Mouse (Mus musculus) v-Abl transformed pro-B cells (cell line): ENCODE results near the gene Ntm.

ENCODE experiments used
- in situ Hi-C, 2 experiments: fragments of 400-800 bp; cut with MboI; formaldehyde crosslinking; loops; one replicate each; pipeline ENCODE4 v1.15.1; 2025; ENCODE audit not compliant: unreplicated experiment in 2 of 2

Gene Ntm

DNA sequence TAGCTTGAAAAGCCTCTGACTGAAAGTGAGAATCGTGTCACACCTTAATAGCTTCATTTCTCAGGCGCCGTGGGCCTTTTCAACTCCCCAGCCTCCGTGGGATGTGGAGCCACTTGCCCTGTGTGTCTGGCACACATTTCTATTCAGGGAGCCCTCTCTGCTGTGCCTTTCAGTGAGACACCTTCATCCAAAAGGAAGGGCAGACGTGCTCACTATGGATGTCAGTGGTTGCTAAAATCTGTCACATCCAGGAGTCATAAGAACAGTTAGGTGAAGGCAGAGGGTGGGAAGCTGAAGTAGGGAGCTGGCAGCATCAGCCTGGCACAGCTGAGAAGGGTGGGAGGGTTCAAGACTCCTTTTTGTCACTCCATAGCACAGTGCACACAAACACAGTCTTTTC, 201.4 kb downstream of the Ntm start:
- in situ Hi-C loops: no loop called here

DNA sequence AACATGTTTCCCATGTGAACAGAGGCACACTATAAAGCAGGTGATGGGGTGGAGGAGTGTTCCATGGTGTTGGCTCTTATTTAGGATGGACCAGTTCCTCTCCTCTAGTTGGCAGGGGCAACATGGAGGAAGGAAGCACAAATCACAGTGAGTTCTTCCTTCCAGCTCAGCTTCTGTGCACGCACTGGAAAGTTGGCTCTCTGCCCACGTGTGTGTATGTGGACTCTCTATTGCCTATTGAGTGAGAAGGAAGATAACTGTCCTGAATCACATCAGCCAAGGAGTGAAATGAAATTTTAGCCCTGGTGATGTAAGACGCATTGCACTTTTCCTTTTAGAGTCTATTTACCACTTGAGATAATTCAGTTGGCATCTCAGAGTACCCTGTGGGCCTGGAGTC, 203.0 kb downstream of the Ntm start:
- in situ Hi-C loops: no loop called here

DNA sequence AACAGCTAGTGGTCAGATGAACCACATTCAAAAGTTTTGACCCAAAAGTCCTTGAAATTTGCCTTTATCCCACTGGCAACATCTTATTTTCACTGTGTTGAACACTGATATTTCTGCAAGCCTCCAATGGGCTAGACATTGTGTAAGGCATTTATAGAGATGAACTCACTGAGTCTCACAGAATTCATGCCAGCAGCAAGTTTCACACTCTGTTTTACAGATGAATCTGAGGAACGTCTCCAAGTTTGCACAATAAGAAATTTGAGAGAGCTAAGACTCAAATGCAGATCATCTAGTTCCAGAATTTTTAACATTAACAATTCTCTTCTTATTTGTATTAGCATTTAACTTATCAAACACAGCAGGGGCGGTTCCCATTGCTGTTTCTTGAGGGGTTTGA, 203.9 kb downstream of the Ntm start:
- in situ Hi-C loops: no loop called here

DNA sequence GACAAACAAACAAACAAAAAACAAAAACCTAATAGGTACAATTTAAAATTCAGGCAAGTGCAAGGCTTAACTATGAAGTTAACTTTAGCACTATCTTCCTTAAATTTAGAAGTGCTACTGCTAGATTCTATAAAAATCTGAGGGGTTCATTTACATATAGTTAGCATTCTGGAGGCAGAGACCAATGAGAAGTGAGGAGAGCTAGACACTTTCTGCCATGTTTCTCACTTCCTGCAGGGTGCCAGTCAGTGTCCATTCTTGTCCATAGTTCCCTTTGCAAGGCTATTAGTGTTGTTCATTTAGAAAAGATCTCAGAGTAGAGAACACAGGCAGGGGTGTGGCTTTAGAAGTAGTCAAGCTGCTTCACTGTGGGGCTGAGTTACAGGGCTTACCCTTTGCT, 208.6 kb downstream of the Ntm start:
- in situ Hi-C loops: no loop called here

DNA sequence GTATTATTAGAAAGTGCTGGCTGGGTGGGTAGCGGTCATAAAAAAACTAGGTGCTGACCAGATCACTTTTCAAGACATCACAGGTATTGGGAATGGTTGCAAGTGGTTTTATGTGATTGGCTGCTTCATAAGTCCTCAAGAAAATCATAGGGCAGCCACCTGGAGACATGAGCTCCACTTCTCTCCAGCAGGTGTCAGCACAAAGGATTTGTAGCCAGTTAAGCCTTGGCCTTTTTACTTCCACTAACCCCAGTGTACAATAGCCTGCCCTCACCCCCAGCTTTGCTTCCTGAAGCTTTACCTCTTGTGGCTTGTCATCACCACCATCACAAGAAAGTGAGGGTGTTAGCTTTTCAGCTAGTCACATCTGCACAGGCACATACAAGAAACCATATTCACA, 211.5 kb downstream of the Ntm start:
- in situ Hi-C loops: no loop called here

DNA sequence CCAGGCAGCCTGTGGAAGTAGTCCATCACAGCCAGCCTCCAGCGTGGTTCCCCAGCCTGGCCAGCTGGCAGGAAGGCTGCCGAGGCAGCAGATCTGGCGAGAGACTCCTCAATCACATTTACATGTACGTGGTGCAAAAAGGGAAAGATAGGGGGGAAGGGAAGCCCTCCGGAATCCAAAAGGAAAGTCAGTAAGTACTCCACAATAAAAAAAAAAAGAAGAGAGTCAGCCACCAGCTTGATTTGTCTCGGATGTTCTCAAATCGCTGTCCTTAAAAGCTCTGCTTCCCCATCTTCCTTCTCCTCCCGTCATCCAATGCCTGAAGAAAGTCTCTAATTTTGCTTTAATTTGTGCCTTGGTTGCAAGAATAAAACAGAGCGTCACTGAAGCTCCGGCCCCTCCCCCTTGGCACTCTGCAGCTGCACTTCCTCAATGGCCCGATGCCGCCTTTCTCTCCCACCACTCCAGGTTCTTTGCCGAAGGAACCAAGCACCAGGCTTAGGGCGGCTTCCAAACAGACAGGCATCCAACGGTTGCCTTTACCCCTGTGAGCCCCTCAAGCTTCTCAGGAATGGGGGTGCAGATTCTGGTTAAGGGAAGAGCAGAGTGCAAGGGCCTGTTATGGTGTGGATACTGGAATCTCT, 212.4 kb downstream of the Ntm start:
- in situ Hi-C loops: no loop called here

DNA sequence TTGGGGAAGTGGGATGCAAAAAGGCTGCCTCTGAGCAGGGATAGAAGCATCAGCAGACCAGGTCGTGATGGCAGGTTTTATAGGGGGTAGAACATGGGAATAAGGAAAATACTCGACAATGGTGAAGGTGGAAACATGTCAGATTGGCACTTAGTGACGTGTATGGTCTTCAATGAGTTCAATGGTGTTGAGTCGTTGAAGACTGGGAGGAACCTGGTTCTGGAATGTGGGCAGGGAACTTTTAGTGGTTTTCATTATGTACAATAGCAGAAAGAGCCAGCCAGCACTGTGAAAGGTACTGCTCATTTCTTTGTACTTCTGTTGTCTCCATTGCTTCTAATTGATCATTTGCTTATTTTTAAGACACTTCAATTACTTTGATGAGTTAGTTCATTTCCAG, 214.9 kb downstream of the Ntm start:
- in situ Hi-C loops: no loop called here

DNA sequence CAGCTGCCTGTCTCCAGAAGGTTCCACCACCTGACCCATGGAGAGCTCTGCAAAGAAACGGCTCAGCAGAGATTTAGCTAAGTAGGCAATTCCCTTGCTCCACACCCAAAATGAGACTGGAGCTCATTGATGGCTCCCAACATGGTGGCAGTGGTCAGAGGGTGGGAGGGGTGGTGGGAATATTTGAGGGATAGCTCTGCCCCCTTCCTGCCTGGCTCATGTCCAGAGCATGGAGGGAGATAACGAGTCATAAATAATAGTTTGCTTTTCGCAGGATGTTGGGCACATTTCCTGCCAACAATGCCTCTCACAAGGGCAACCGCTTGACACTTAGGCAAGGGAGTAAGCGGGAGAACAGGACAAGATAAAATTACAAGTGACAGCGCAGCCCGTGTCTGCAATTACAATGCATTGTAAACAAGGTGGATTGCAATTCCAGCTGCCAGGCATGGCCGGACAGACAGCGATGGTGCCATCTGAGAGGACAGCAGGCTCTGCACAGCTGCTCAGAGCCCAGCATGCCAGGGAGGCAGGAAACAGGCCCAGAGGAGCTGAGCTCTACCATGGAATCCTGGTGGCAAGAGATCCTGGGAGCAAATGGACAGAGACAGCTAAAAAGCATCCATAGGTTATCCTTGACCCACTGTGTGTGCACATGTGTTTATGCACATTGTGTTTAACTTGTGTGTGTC, 224.0 kb downstream of the Ntm start:
- in situ Hi-C loops: no loop called here

DNA sequence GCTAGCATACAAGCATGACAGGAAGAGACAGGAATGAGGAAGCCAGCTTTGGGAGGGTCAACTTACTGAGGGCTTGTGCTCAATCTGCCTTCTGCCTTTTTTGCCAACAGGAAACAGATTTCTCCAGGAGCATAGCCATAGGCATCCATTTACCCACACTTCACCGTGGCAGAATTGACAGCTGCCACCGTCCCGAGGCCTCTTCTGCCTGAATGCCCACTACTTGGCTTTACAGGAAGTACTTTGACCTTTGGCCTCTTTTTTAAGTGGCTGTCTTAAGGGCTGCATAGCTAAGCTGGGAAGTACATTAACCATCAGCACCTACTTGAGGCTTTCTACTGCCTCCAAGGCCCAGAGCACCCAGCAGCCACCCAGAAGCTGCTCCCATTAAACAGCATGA, 226.9 kb downstream of the Ntm start:
- in situ Hi-C loops: no loop called here

DNA sequence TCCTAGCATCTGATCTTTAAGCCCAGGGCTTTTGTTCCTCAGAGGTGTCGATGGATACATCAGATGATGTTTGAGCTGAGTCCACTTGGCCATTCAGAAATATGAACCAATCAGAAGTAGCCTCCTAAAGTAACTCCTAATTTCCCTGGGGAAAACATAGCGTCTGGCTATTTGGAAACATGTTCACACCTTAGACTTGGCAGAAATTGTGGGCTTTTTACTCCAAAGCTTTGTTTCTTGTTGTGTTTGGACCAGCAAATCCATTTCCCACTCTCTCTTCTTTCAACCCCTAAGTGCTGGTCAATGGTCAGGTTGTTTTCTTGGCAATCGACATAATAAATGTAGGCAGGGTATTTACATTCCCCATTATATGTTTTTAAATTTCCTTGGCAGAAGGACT, 230.0 kb downstream of the Ntm start:
- in situ Hi-C loops: no loop called here

DNA sequence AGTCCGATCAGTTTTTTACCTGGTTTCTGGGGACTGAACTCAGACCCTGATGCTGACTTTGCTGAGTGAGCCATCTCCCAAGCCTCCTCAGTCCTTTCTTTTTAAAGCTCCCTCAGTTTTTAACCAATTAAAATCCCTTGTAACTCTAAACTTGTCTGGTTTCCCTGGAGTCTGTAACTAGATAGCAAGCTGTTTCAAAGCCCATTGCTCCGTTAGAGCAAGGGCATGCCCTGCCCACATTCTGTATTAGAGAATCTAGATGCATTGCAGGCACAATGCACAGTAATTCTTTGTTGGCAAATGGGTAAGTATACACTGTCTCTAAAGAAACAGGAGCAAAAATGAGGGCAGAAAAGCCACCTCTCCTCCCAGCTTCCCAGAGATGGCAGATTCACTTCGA, 231.3 kb downstream of the Ntm start:
- in situ Hi-C loops: no loop called here

DNA sequence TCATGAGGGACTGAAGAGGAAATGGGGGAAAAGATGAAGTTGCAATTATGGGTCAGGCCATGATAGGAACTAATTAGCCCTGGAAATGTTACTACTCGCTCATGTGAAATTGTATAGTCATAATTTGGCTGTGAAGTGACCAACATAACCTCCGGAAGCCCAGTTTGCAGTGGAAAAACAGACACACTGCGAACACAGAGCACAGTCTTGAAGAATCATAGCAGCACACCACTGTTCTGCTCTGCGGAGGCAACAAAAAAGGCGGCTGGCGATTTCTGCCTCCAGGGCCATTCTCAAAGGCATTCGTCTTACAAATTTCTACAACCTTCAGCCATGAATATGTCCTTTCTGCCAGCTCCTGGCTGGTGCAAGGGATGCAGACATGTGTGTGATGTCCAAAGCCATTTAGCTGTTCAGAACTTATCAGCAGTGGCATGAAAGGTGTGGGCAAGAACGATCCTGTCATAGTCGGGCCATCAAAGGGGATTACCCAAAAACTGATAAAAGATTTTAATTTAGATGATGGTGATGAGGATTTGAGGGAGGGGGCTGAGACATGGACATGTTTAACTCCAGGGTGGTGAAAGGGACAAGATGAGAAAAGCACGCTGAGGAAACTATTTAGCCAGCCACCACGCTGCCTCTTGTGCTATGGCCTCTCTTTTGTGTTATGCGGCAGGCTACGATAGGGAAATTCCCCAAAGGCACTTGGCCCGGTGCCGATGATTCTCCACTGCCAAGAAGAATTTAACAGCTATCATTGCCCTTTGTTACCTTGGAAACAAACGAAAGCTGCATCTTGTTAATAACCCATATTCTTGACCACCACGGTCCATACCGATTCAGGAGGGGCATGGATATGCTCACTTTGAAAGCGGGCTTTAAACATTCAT, 235.2 kb downstream of the Ntm start:
- in situ Hi-C loops: no loop called here

DNA sequence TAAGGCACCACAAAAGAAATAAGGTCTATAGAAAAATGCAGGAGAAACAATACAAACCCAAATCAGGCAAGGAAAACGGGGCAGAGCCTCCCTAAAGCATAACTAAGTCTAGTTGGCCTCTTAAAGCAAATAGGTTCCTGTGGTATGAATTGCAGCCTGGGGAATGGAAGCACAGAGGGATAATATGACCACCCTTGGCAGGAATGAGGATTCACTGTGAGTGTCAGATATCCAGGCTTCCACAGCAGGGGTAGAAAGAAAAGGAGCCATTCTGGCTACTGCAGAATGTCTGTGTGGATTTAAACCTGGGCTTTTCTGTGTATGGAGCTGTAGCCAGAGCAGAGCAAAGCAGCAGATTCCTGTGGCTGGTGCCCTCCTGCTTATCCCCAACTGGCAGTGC, 241.5 kb downstream of the Ntm start:
- in situ Hi-C loops: no loop called here

DNA sequence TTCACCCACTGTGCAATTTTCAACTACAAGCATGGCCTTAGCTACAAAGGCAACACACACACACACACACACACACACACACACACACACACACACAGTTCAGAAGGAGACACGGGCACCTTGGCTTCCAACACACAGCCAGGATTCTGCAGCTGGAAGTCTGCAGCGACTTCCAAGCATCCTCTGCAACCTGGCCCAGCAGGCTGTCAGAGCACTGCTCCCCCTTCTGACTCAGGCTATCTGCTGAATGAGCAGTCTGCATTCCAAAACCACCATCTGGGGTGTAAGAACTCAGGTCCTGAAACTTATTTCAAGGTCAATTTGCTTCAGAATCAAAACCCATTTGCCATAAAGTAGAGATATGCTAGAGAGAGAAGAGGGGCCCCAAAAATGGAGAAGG, 246.1 kb downstream of the Ntm start:
- in situ Hi-C loops: no loop called here

DNA sequence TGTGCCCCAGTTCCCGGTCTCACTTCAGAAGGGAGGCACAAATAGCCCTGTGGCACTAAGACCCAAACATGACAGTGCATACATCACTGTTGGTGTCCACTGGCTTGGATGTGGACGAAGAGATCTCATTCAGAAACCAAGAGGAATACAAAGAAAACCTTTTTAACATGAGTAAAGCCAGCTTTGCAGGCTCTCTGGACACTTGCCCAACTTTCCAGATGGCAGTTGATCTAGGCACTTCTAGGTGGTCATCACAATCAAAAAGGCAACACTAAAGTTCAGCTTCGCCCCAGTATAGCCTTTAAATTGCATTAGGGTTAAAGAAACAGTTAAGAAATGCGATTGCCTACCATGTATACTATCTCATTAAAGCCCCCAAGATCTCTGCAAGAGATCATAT, 264.7 kb downstream of the Ntm start:
- in situ Hi-C loops: no loop called here

DNA sequence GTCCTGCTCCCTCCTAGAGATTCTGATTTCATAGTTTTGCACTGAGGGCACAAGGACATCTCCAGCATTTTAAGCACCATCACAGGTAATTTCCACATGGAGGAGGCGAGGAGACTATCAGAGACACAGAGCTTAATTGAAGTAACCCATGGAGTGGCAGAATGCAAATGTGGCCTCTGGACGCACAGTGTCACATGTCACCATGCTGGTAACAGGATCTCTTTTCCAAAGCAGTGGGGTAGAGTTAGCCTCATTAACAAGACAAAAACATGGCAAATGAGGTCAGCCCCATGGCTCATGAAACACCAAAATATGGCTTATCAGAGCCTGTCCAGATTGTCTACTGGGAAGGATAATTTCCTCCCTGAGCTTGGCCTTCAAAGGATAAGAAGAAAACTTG, 268.8 kb downstream of the Ntm start:
- in situ Hi-C loops: no loop called here

DNA sequence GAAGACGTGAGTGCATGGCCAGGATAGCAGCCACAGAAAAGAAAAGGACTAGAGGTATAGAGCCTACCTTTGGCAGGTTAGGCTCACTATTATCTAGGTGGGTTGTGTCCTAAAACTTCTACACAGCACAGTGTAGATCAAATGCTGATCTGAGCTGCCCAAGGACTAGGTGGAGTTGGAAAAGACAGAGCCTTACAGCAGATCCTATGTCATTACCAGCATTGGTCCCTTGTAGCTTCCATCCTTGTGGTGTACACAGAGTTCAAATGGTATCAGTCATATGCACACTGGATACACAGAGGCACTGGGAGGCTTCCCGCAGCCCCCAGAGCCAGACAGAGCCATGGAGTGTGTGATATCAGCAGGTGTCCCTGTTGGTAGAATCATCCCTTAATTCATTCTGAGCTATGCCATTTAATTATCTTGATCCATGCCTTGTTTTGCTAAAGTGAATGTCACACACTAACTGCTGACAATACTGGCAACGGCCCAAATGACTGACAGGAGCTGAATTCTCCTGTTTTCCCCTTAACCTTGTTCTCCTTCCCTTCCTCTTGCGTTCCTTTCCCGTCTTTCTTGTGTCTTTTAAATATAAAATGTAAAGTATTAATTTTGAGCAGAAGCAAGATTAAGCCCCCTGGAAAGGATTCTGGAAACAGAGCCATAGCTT, 271.6 kb downstream of the Ntm start:
- in situ Hi-C loops: no loop called here

DNA sequence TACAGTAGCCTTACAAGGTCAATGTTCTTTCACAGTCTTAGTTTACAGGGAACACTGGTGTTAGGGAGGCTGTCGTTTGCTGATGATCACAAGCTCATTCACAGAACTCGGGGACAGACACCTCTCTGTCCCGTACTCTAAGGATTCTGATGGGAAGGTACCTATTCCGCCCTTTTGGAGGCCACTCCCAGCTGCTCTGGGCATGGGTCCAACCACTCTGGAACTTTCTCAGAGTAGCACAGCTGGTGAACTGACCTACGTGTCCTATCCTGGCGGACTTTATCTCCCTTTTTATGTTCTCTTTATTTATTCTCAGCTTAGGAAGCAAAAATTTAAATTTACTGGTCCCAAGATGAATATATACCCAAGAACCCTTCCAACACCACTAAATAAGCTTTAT, 280.7 kb downstream of the Ntm start:
- in situ Hi-C loops: no loop called here

DNA sequence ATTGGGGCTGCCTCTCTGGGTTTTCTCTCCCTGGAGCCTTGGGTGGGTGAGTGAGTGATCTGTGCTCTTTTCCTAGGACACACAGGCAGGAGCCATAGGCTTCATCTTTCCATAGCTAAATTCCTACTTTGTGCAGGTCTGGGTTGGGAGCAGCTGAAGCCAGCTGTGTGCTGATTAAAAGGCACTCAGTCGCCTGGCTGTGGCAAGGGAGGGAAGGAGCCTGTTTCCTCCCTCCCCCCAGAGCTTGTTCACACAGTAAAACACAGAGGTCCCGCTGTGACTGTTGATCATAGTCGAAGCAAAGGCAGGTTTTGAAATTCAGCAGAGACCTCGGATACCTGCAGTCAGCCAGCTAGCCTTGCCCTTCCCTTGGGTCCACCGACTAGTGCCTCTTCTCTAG, 282.3 kb downstream of the Ntm start:
- in situ Hi-C loops: no loop called here

DNA sequence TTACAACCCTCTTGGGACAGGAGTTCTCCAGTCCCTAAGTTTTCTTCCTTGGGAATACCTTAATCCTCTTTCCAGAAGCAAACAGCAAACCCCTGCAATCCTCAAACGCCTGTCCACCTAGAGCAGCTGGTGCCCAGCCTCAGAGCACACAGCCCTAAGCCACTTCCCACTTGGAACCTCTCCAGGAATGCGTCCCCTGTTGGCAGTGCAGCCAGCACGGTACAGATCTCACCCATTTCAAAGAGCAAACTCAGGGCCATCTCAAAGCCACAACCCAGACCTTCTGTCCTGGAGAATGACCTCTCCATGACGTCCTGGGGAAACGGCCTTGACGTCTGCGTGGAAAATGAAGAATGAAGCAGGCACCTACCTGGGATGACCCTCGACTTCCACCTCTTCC, 289.0 kb downstream of the Ntm start:
- in situ Hi-C loops: loop anchor here (25.0 kb wide), 3 partner anchors 738 to 1413 kb away; partner anchors contain the start of gene Adamts8 (in 1 of the 2)

DNA sequence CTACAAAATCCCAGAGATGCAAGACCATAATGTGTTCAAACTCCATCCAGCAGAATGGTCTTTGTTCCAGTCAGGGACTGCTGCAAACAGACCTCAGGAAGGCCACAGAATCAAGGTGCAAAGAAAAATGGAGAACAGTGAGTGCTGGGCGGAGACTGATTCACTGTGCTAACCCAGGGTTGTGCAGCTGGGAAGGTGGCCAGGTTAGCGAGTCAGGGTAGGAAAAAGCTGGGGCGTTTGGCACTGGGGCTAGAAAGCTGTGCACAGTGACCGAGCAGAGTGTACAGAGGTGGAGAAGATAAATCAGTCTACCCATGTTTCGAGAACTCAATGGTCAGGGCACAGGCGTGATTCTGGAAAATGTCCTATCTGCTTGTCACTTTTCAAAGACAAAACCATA, 291.1 kb downstream of the Ntm start:
- in situ Hi-C loops: loop anchor here (25.0 kb wide), 3 partner anchors 740 to 1415 kb away; partner anchors contain the start of gene Adamts8 (in 1 of the 2)
